Mouse (Mus musculus) liver, embryonic 14.5 days (tissue): ENCODE results near the gene Pigk.

ENCODE experiments used
- CTCF ChIP-seq: IDR thresholded peaks from 2 replicates; pipeline ENCODE4 v1.5.1; 2016; ENCODE audit warnings: antibody characterized with exemption, low read depth, control low read depth
- EP300 ChIP-seq: IDR thresholded peaks from 2 replicates; pipeline ENCODE4 v1.6.1; 2016; ENCODE audit warnings: antibody characterized with exemption, low read depth

- no peak for TF ChIP-seq CTCF
- TF ChIP-seq EP300, result no peak
Observed at GRCm38 (mm10) chr3:152969774-152970347, 256.0 kb downstream of the Pigk start.
